Mouse (Mus musculus) neural tube, embryonic 10.5 days (tissue): ENCODE results near the gene Aasdh.
"Not testable (repeated sequence)": the region's sequence is repeated elsewhere in the genome, so short reads cannot be mapped to it uniquely, and the experiment has no call there.

Experiments
- DNase-seq: peaks from one replicate; pipeline ENCODE4 v3.0.0-alpha.2; 2017; ENCODE audit warnings: low spot score; ENCODE audit errors: extremely low spot score

Gene Aasdh

GRCm38 (mm10) chr5:76912522-76912921 is 7.2 kb upstream of the Aasdh start:
- DNase-seq = not testable (repeated sequence)

GRCm38 (mm10) chr5:76910807-76911206 is 5.5 kb upstream of the Aasdh start:
- DNase-seq = no peak

GRCm38 (mm10) chr5:76906155-76906499 is 813 bp upstream of the Aasdh start:
- no peak for DNase-seq

DNA sequence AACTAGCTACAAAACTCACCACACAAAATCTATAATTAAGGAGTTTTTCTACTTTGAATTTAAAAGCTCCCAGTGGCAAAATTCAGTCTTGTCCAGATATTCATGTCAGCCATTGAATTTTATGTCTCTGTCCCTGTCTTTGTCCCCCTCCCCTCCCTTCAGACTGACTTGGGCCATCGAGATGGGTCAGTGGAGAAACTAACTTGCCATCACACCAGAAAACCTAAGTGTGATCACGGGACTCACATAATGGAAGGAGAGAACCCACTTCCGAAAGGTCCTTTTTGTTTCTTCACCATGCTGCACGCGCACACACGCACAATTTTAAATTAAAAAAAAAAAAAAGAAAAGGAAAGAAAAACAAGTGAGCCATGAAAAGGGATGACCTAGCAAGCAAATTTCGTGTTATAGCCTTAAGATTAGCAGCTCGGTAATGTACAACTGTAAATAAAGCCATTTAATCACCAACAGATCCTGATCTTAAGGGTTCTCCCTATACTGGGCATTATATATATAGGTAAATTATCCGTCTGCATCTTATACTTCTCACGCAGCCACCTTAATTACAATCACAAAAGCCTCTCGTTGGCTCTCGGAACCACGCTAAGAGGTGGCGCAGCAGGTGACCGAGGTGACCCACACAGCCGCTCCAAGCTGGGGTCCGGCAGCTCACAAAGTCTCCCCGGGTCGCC is 455 bp downstream of the Aasdh start:
- peak; percentile 22 for DNase-seq

DNA sequence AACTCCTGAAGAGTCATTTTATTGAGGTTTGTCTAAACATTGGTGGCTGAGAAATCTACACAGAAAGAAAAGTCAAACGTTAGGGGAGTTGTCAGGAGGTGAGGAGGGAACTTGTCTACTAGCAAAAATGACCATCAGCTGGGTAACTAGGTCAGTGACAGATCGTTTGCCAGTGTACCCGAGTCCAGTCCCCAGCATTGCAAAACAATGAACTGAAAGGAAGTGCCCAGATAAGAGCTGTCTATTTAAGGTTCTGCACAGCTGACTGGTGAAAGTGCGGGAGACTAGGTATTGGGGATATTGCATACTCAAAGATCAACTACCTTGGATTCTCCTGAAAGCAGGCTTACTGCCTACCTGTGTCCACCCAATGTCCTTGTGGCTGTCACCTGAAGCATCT is 3.2 kb downstream of the Aasdh start:
- no peak for DNase-seq

DNA sequence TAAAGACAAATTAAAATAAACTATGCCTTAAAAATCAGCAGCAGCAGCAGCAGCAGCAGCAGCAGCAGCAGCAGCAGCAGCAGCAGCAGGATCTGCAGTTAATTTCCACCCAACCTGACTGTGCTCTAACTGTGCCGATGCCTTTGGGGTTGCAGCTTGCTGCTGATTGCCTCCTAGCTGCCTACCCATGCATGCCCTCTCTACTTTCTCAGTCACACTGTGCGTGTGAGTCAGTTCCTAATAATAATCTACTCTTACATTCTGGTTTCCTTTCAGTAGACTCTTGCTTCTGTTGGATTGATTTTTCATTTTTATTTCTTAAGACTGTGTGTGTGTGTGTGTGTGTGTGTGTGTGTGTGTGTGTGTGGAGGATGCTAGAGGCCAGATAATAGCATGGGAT is 12.2 kb downstream of the Aasdh start:
- DNase-seq = no peak

DNA sequence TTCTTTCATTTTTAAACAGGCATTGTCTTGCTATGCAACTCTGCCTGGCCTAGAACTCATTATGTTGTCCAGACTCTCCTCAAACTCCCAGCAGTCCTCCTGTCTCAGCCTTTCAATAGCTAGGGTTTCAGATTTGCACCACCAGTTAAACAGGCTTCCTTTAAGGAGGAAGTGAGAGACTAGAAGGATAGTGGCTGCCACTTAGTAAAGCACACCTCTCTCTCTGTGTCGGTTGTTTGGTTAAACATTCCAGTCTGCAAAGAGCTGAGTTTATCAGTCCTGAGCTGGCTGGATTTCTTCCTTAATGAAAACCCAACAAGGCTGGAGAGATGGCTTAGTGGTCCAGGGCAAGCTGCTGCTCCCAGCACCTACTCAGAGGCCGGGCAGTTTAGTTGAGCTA is 12.7 kb downstream of the Aasdh start:
- no peak for DNase-seq

DNA sequence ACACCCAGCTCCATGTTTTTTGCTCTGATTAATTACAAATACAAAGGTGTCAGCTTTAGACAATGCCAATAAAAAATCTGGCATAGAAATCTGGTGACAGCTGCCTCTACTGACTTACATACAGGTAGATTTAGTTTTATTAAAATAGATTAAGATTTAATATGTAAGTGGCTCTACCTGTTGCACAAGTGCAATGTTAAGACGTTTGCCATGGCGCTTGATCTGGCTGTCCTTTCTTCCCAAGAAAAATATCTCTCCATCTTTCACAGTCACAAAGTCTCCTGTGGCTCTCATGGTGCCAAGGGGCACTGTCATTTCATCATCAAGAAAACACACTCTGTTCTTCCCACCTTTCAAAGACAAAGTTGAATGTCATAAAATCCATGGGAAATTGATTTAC is 18.3 kb downstream of the Aasdh start:
- DNase-seq = no peak

GRCm38 (mm10) chr5:76884107-76884506 is 21.2 kb downstream of the Aasdh start:
- DNase-seq = no peak

DNA sequence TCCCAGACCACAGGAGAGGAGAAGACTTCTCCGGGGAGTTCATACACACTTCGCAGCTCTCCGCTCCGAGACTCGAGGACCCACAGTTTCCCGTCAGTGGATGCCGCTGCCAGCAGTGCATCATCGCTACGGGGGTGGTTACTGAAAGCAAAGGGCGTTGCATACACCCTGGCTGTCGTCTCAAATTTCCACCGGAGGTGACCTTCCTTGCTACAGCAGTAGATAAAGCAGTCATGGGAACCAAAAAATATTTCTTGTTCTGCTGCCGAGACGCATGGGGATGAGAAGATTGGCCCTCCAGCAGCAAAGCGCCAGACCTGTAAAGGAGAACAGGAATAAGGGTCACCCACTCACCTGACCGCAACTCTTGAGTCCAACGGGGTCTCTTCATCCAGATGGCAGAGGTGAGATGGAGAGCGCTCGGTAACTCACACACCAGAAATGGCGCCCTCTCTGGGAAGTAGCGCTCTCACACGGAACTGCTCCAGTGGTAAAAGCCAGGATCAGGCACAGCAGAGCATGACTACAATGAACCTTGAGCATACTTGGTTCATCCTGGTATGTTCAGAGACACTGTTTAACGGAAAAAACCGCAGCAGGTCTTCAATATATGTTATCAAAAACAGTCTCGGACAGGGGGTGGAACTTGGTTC is 29.1 kb downstream of the Aasdh start:
- DNase-seq = no peak

DNA sequence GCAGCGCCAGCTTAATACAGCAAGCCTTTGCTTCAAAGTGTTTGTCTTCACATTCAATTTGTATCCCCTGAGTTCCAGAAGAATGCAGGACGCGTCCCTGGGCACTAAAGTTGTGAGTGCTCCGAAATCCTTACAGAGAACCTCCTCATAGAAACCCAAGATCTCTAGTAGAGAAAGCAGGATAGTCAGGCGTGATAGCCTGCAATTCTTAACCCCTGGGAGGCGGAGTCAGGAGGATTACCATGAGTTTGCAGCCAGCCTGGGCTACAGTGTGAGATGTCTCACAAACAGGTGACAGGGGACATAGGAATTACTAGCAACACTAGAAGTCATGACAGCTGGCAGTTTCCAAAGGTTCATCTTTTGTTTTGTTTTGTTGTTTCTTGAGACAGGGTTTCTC is 35.8 kb downstream of the Aasdh start:
- DNase-seq = no peak

- DNase-seq = peak; percentile 28
These were observed 36.5 kb downstream of the Aasdh start for GRCm38 (mm10) chr5:76868693-76869286.

DNA sequence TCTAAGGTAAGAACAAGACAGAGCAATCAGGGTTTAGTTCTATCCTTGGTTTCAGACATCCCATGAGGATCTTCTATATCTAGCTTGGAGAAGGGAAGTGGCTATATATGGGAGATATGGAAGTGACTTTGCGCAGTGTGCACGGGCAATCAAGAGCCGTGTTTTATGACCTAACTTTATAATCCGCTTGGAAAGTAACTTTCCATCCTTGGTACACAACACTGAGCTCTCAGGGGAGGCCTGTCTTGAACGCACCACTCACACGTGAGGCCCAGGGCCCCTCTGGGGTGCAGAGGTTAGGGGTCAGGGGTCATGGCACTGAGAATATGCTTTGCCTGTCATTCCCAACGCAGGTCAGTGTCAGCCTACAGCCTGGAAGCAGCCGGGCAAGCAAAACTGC is 38.5 kb downstream of the Aasdh start:
- no peak for DNase-seq

- DNase-seq = no peak
These were observed 46.9 kb downstream of the Aasdh start for GRCm38 (mm10) chr5:76858444-76858843.

GRCm38 (mm10) chr5:76857103-76858015 is 48.0 kb downstream of the Aasdh start:
- DNase-seq = peak; percentile 58

DNA sequence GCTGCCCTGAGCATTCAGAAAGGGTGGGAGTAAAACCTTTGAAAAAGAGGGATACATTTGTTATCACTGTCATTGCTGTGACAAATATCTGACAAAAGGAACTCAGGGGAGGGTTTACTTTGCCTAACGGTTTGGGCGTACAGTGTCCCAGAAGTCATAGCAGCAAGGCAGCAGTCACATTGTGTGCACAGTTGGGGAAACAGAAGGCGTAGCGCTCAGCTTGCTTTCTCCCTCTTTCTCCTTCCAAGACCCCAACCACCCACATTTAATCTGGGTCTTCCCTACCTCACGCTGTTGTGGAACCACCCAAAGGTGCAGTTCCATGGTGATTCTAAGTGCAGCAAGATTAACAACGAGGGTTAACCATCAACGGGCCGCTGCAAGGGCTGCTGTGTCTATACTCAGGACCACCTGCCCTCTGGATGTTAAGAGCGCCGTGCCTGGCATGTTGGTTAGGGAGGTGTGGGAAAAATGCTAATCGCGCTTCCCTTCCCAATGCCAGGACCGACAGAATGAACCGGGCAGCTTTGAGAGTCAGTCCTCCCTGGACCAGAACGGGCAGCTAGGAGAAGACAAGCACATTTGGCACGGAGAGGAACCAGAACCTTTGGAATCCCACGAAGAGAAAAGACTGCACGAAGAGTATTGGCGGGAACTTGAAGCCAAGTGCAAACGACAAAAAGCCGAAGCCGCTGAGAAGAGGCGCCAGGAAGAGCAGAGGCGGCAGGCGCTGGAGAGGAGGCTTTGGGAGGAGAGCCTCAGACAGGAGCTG is 49.3 kb downstream of the Aasdh start:
- peak; percentile 35 for DNase-seq

- peak; percentile 89 for DNase-seq
These were observed 51.8 kb downstream of the Aasdh start for GRCm38 (mm10) chr5:76853549-76853948.

DNA sequence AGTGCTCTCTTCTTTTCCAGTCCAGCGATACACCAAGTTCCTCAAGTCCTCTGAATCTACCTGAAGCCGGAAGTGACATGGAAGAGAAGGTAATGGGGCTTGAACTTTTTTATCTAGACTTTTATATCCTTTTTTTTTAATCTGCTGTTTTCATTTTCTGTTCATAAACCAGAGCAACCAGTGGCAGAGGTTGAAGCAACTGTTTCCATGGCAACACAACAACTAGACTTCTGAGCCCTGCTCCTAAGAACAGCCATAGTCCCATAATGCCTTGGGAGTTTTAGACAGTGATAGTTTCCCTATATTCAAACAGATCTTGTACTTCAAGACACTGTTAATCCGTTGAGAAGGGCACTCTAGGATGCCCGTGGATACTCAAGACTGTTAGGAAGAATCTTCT is 54.0 kb downstream of the Aasdh start:
- DNase-seq = no peak

- no peak for DNase-seq
These were observed 58.2 kb downstream of the Aasdh start for GRCm38 (mm10) chr5:76847106-76847505.

- DNase-seq = no peak
These were observed 60.6 kb downstream of the Aasdh start for GRCm38 (mm10) chr5:76844618-76845186.
